Mouse (Mus musculus): Measurements from ENCODE around the gene Rgl1. TPM values are rescaled to one million over a fixed set of nuclear protein-coding genes. Genes with fewer than 3 reads are reported as not detected.

Gene Rgl1
- 45.4 and 45.8 TPM in 2 replicates for polyA plus RNA-seq (2015; fragmentation: Nextera tagmentation; extraction: Ambion mirVana)

DNA sequence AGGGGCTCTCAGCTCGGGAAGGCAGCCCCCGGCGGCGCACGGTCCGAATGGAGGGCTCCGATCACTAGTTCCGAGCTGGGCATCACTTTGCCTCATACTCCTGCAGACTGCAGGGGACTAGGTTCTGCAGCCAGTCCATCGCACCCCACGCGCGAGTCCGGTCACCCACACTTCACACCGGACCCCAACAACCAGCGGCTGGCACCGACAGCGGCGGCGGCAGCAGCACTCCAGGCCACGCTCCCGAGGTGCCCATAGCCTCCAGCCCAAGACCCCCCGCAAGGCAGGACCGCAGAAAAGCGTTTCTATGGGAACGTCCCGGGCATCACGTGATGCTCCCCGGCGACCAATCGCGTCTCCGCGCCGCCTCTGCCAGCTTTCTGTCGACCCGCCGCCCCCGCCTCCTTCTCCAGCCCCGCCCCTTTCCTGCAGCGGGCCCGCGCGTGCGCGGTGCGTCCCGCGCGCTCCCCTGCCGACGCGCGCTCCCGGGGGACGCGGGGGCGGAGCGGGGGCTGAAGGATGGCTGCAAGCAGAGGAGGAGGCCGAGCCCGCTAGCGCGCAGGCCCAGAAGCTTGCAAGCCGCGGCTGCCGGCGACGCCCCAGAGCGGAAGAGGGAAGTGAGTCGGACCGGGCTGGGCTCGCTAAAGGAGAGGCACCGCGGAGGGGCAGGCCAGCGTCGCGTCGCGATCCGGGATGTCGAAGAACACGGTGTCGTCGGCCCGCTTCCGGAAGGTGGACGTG, at the start of gene Rgl1, which contains the start of gene Arpc5:
Gene Rgl1 (minus strand): TSS at position 320 of the 741 bp plus-strand sequence.
Gene Arpc5 (plus strand): TSS at position 511 of the 741 bp plus-strand sequence.
- peak within 1 kb of the TSS; percentile 92 for H3K27ac ChIP-seq (ENCODE audit: low read length)
- under 1% methylated on average over 79 of the region's 86 CpGs for WGBS
- H3K36me3 ChIP-seq (ENCODE audit: control insufficient read depth, insufficient read depth, low read length), result peaks cover 3% of the 10 kb centered on the region
- H3K4me2 ChIP-seq (ENCODE audit: low read depth, low read length), result peak within 1 kb of the TSS; percentile 91
- peak; percentile 99 for ATAC-seq
- H3K4me3 ChIP-seq (ENCODE audit: low read length), result peak within 1 kb of the TSS; percentile 98
- peaks cover 4% of the 10 kb centered on the region; the same call in 1 of the 2 replicates for H3K4me1 ChIP-seq (ENCODE audit: control insufficient read depth, insufficient read depth, low read length)
- H3K9ac ChIP-seq (ENCODE audit: low read depth, low read length), result peak within 1 kb of the TSS; percentile 98
- 0 out of 2 replicates have a peak, but pooled peaks cover 2% of the 10 kb centered on the region for H3K27me3 ChIP-seq (replicated peaks; ENCODE audit: control insufficient read depth, insufficient read depth, low read length)
- H3K9me3 ChIP-seq (ENCODE audit: control insufficient read depth, low read length), result no peaks in the 10 kb centered on the region

DNA sequence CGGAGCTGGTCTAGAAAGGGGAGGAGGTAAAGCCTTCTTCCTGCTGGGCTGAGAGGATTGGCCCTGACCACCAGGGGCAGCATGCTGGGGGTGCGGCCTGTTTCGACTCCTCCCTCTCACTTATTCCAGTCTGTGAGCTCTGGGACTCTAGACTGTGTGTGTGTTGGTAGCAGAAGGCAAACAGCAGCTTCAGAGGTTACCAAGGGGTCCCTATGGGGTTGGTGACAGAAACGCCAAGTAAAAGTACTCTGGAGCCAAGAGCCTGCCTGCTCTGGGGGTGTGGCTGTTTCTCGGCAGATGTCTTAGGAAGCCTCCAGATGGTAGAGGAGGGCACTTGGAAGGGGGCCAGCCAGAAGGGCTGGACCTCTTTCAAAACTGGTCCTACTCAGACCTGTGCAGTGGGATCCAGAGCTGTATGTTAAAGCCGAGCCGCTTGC, 49.1 kb upstream of the Rgl1 start:
- Histone ChIP-seq H3K4me2 (ENCODE audit: low read depth, low read length) (peak overlapping the region; percentile 26; the same call in 1 of the 2 replicates), H3K9me3 (ENCODE audit: control insufficient read depth, low read length) (no peaks in the 10 kb centered on the region), H3K27ac (ENCODE audit: low read length) (no peak overlapping the region), H3K9ac (ENCODE audit: low read depth, low read length) (peak overlapping the region; percentile 4; the same call in 1 of the 2 replicates), H3K4me3 (ENCODE audit: low read length) (no peak overlapping the region), H3K36me3 (ENCODE audit: control insufficient read depth, insufficient read depth, low read length) (no peaks in the 10 kb centered on the region), H3K4me1 (ENCODE audit: control insufficient read depth, insufficient read depth, low read length) (peaks cover 10% of the 10 kb centered on the region; the same call in 1 of the 2 replicates), H3K27me3 (replicated peaks; ENCODE audit: control insufficient read depth, insufficient read depth, low read length) (no peaks in the 10 kb centered on the region)
- WGBS, result 33% methylated on average over 7 of the region's 7 CpGs
- ATAC-seq, result peak; percentile 83

DNA sequence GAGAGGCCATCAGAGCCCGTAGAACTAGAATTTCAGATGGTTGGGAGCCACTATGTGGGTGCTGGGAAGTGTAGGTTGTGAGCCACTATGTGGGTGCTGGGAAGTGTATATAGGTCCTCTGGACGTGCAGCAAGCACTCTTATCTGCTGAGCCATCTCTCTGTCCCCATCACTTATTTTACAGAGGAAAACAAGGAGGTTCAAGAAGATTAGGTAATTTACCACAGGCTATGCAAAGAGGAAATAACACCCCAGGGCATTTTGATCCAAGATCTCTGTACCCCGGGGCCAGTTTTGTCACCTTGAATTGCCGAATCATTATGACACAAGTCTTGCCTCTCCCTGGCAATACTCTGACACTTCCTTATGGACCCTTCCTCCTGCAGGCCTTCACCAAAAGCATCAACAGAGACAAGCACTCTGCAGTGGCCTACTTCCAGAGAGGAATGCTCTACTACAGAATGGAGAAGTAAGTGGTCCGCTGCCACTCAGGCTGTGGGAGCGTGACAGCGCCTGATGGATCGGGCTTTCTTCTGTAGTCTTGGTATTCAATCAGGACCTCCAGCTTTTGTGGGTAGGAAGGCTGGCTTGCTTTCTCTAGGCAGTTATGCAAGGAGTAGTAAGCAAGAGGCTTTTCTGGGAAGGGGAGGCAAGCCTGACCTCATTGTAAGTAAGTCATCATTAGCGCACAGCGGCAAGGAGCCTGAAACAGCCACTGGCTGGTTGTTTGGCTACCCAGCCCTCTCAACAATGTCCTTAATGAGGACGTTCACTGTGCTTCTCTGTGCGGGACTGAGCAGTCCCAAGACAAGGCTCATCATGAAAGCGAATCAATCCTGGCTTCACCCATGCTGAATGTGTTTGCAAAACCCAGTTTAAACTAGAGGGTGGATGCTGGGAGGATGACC, 44.6 kb upstream of the Rgl1 start:
- no peaks in the 10 kb centered on the region for H3K9me3 ChIP-seq (ENCODE audit: control insufficient read depth, low read length)
- ATAC-seq, result no peak
- H3K27ac ChIP-seq (ENCODE audit: low read length), result no peak overlapping the region
- H3K36me3 ChIP-seq (ENCODE audit: control insufficient read depth, insufficient read depth, low read length), result no peaks in the 10 kb centered on the region
- H3K4me3 ChIP-seq (ENCODE audit: low read length), result no peak overlapping the region
- no peak overlapping the region for H3K9ac ChIP-seq (ENCODE audit: low read depth, low read length)
- whole genome bisulfite sequencing, result 74% methylated on average over 13 of the region's 13 CpGs
- H3K4me1 ChIP-seq (ENCODE audit: control insufficient read depth, insufficient read depth, low read length), result peaks cover 19% of the 10 kb centered on the region
- no peaks in the 10 kb centered on the region for H3K27me3 ChIP-seq (replicated peaks; ENCODE audit: control insufficient read depth, insufficient read depth, low read length)
- no peak overlapping the region for H3K4me2 ChIP-seq (ENCODE audit: low read depth, low read length)

DNA sequence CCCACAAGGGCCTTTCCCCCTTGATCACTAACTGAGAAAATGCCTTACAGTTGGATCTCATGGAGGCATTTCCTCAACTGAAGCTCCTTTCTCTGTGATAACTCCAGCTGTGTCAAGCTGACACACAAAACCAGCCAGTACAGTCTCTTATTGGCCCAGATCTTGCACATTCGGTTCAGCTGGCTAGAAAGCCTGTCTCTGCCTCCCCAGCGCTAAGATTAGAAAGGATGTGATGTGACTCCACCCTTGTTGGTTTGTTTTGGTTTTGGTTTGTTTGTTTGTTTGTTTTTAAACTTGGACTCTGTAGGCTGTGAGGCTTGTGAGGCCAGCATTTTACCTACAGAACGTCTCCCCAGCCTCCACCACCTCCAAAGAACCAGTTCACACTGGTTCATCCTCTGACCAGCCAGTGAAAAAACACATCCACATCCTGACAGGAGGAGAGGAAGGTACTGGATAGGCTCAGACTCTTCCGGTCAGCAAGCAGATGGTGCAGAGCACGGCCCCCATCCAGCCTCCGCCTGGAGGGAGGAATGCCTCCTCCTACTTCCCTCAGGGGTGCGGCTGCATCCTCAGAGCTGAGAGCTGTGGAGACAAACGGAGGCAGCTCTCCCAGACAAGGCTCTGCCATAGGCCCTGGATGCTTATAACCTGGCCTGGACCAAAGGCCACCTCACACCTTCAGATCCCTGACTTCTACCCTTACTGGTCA, 43.5 kb upstream of the Rgl1 start:
- Histone ChIP-seq H3K27me3 (replicated peaks; ENCODE audit: control insufficient read depth, insufficient read depth, low read length) (no peaks in the 10 kb centered on the region), H3K4me2 (ENCODE audit: low read depth, low read length) (no peak overlapping the region), H3K4me3 (ENCODE audit: low read length) (no peak overlapping the region), H3K9me3 (ENCODE audit: control insufficient read depth, low read length) (no peaks in the 10 kb centered on the region), H3K36me3 (ENCODE audit: control insufficient read depth, insufficient read depth, low read length) (no peaks in the 10 kb centered on the region), H3K9ac (ENCODE audit: low read depth, low read length) (no peak overlapping the region), H3K27ac (ENCODE audit: low read length) (peak overlapping the region; percentile 7; the same call in 1 of the 2 replicates), H3K4me1 (ENCODE audit: control insufficient read depth, insufficient read depth, low read length) (peaks cover 9% of the 10 kb centered on the region)
- 31% methylated on average over 8 of the region's 8 CpGs for WGBS
- ATAC-seq, result peak; percentile 42; the same call in 1 of the 2 replicates

DNA sequence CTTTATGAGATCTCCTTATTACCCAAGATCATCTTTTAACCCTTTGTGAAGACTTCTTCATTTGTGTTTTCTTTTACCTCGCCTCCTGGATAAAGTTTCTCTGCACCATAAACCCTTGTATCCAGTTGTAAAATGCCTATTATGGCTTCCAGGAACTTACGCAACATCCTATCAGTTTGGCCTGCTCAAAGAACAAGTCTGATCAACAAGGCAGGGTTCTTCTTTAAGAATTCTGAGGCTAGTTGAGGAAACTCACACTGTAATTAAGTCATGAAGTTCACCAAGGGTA, 42.2 kb upstream of the Rgl1 start:
- ATAC-seq, result no peak
- H3K4me3 ChIP-seq (ENCODE audit: low read length), result no peak overlapping the region
- 63% methylated on average over 2 of the region's 2 CpGs for WGBS

DNA sequence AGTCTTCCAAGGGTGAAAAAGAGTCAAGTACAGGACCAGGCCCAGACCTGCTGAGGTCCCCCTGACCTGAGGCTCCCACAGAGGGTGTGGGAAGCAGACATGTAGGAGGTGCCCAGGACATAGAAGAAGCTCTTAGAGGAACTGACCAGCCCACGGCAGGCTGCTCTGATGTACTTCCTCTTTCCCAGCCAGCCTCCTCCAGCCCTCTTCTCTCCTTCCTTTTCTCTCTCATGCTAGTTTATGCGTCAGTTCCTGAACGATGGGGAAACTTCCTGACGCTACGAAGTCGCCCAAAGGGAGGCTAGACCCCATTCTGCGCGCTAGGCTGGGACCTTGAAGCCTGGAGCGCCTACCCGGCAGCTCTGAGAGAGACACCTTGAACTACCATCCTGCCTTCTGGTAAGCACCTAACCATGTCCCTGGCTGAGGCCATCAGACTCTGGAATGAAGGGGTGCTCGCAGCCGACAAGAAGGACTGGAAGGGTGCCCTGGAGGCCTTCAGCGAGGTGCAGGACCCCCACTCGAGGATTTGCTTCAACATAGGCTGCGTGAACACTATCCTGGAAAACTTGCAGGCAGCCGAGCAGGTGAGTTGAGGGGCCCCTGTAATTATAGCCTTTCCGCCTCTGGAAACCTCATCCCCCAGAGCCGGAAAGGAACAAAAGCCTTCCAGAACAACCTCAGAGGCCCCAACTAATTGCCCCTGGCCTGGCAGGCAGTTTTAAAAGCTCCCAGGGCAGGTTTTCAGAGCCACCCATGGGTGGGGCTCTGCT, 41.7 kb upstream of the Rgl1 start:
- Histone ChIP-seq H3K9ac (ENCODE audit: low read depth, low read length) (peak overlapping the region; percentile 30), H3K27me3 (replicated peaks; ENCODE audit: control insufficient read depth, insufficient read depth, low read length) (no peaks in the 10 kb centered on the region), H3K4me1 (ENCODE audit: control insufficient read depth, insufficient read depth, low read length) (peaks cover 9% of the 10 kb centered on the region), H3K27ac (ENCODE audit: low read length) (peak overlapping the region; percentile 93), H3K4me3 (ENCODE audit: low read length) (no peak overlapping the region), H3K9me3 (ENCODE audit: control insufficient read depth, low read length) (no peaks in the 10 kb centered on the region), H3K4me2 (ENCODE audit: low read depth, low read length) (peak overlapping the region; percentile 27; the same call in 1 of the 2 replicates), H3K36me3 (ENCODE audit: control insufficient read depth, insufficient read depth, low read length) (no peaks in the 10 kb centered on the region)
- WGBS, result 56% methylated on average over 18 of the region's 18 CpGs
- peak; percentile 93 for ATAC-seq

More for the DNA sequence above, 42.2 kb upstream of the Rgl1 start:
- Histone ChIP-seq H3K4me1 (ENCODE audit: control insufficient read depth, insufficient read depth, low read length) (peaks cover 9% of the 10 kb centered on the region), H3K27me3 (replicated peaks; ENCODE audit: control insufficient read depth, insufficient read depth, low read length) (no peaks in the 10 kb centered on the region), H3K9ac (ENCODE audit: low read depth, low read length) (no peak overlapping the region), H3K4me2 (ENCODE audit: low read depth, low read length) (peak overlapping the region; percentile 9; the same call in 1 of the 2 replicates), H3K36me3 (ENCODE audit: control insufficient read depth, insufficient read depth, low read length) (no peaks in the 10 kb centered on the region), H3K9me3 (ENCODE audit: control insufficient read depth, low read length) (no peaks in the 10 kb centered on the region), H3K27ac (ENCODE audit: low read length) (peak overlapping the region; percentile 93)

DNA sequence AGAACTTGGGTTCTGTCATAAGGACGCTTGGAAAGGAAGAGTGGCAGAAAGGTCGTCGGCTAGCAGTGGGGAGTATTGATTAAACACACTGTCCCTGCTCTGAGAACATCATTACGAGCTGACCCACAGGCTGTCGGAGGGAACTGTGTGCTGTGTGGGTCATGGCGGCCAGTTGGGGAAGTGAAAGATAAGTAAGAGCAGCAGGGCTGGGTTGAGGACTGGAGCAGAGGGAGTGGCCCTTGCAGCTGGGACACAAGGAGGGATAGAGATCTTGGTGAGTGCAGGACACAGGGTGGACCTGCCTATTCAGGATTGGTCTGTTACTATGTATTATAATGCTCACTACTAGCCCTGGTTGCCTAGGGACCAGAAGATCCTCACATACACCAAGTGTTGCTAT, 38.8 kb upstream of the Rgl1 start:
- ATAC-seq, result no peak

DNA sequence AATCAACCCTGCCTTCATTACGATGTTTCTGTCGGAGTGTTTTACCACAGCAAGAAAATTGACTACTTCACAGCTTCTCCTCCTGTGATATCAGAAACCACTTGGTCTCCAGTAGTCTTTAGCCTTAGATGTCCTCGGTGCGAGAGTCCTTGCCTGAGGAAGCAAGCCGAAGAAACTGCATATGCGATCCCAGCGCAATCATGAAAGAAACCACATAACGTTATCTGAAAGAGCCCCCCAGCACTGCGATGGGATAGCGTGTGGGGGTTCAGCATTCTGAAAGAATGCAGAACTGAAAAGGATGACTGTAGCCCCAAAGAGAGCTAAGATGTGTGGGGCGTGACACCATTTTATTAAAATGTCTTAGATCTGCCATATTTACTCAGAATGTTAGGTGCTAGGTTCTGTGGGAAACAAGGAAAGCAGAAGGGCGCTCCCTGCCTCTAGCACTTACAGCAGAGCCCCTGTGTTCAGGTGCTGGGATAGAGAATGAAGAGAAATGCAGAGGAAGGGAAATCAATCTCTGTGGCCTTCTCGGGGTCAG, 34.6 kb upstream of the Rgl1 start:
- Histone ChIP-seq H3K36me3 (ENCODE audit: control insufficient read depth, insufficient read depth, low read length) (no peaks in the 10 kb centered on the region), H3K9ac (ENCODE audit: low read depth, low read length) (no peak overlapping the region), H3K4me2 (ENCODE audit: low read depth, low read length) (no peak overlapping the region), H3K27ac (ENCODE audit: low read length) (no peak overlapping the region), H3K4me3 (ENCODE audit: low read length) (no peak overlapping the region), H3K4me1 (ENCODE audit: control insufficient read depth, insufficient read depth, low read length) (peaks cover 11% of the 10 kb centered on the region), H3K27me3 (replicated peaks; ENCODE audit: control insufficient read depth, insufficient read depth, low read length) (no peaks in the 10 kb centered on the region), H3K9me3 (ENCODE audit: control insufficient read depth, low read length) (no peaks in the 10 kb centered on the region)
- 87% methylated on average over 13 of the region's 13 CpGs for WGBS
- ATAC-seq, result no peak

More for the DNA sequence above, 38.8 kb upstream of the Rgl1 start:
- Histone ChIP-seq H3K4me3 (ENCODE audit: low read length) (no peak overlapping the region), H3K36me3 (ENCODE audit: control insufficient read depth, insufficient read depth, low read length) (no peaks in the 10 kb centered on the region), H3K4me2 (ENCODE audit: low read depth, low read length) (no peak overlapping the region), H3K9ac (ENCODE audit: low read depth, low read length) (no peak overlapping the region), H3K27me3 (replicated peaks; ENCODE audit: control insufficient read depth, insufficient read depth, low read length) (no peaks in the 10 kb centered on the region), H3K9me3 (ENCODE audit: control insufficient read depth, low read length) (no peaks in the 10 kb centered on the region), H3K27ac (ENCODE audit: low read length) (no peak overlapping the region), H3K4me1 (ENCODE audit: control insufficient read depth, insufficient read depth, low read length) (peaks cover 8% of the 10 kb centered on the region)
- WGBS, result 73% methylated on average over 6 of the region's 6 CpGs
